Mouse (Mus musculus) liver, postnatal 0 days (tissue): ENCODE data around the gene Tm6sf1. TPM values are rescaled to one million over a fixed set of nuclear protein-coding genes. Genes with fewer than 3 reads are reported as not detected.
A peak's percentile ranks its signal among the peaks of the same experiment; 100 is the strongest.

Experiments used
- ATAC-seq: fragments of 200-750 bp; cut with Nextera tagmentation; 2 replicates; pipeline ENCODE4 v1.8.0; 2017; ENCODE audit warnings: mild to moderate bottlenecking, moderate library complexity
- DNase-seq: peaks from one replicate; pipeline ENCODE4 v3.0.0-alpha.2; 2016
- H3K27ac ChIP-seq: fragments of 300-500 bp; sonication (generic); 2 replicates; pipeline ENCODE4 v1.5.1; 2014; ENCODE audit warnings: antibody characterized with exemption, moderate library complexity, mild to moderate bottlenecking, low read depth
- H3K27me3 ChIP-seq: fragments of 300-500 bp; sonication (generic); 2 replicates; pipeline ENCODE4 v1.6.1; 2014; ENCODE audit warnings: low read length, control low read depth, mixed read lengths; ENCODE audit not compliant: insufficient read depth
- H3K36me3 ChIP-seq: fragments of 300-500 bp; sonication (generic); replicated peaks from 2 replicates; pipeline ENCODE4 v1.6.1; 2014; ENCODE audit warnings: mild to moderate bottlenecking, control low read depth, low read length, moderate library complexity, mixed read lengths; ENCODE audit not compliant: insufficient read depth
- H3K4me1 ChIP-seq: fragments of 300-500 bp; sonication (generic); 2 replicates; pipeline ENCODE4 v1.6.1; 2014; ENCODE audit warnings: antibody characterized with exemption, mild to moderate bottlenecking, control low read depth; ENCODE audit not compliant: insufficient read depth
- H3K4me2 ChIP-seq: fragments of 300-500 bp; sonication (generic); 2 replicates; pipeline ENCODE4 v1.6.1; 2014; ENCODE audit warnings: low read depth, mild to moderate bottlenecking, low read length, moderate library complexity, mixed read lengths
- H3K4me3 ChIP-seq: fragments of 300-500 bp; sonication (generic); 2 replicates; pipeline ENCODE4 v1.5.1; 2014; ENCODE audit warnings: low read depth, low read length
- H3K9ac ChIP-seq: fragments of 300-500 bp; sonication (generic); replicated peaks from 2 replicates; pipeline ENCODE4 v1.6.1; 2014; ENCODE audit warnings: mild to moderate bottlenecking, moderate library complexity
- H3K9me3 ChIP-seq: fragments of 300-500 bp; sonication (generic); 2 replicates; pipeline ENCODE4 v1.6.1; 2016; ENCODE audit warnings: mild to moderate bottlenecking, control low read depth, low read length, mixed read lengths
- CTCF ChIP-seq: sonication (generic); IDR thresholded peaks from 2 replicates; pipeline ENCODE4 v1.5.1; 2016; ENCODE audit warnings: antibody characterized with exemption, low read depth
- EP300 ChIP-seq: IDR thresholded peaks from 2 replicates; pipeline ENCODE4 v1.6.1; 2016; ENCODE audit warnings: antibody characterized with exemption, low read depth, mild to moderate bottlenecking
- WGBS: fragments of 180-500 bp; shearing (Covaris S2); extraction: QIAGEN DNeasy Blood & Tissue Kit; methylation state at CpG from one replicate; pipeline ENCODE4 v1.1.7; 2014; ENCODE audit not compliant: insufficient replicate concordance; 5-methylcytosine and 5-hydroxymethylcytosine counted together
- polyA plus RNA-seq: library from polyadenylated mRNA; unstranded; fragments of >200 nt; fragmentation: Nextera tagmentation; extraction: Ambion mirVana; gene quantifications from 2 replicates; pipeline ENCODE4 v1.2.1, GENCODE M21; 2015

The Tm6sf1 gene
- polyA plus RNA-seq, 1 experiment from 2014 or later: 8.7 TPM

GRCm38 (mm10) chr7:81847777-81848176 is 11.0 kb upstream of the Tm6sf1 start:
- Histone ChIP-seq H3K4me2 (no peak overlapping the region), H3K9ac (no peak overlapping the region), H3K9me3 (no peaks in the 10 kb centered on the region), H3K4me3 (no peak overlapping the region), H3K27ac (no peak overlapping the region), H3K27me3 (peaks cover 19% of the 10 kb centered on the region), H3K4me1 (peaks cover 12% of the 10 kb centered on the region; the same call in 1 of the 2 replicates), H3K36me3 (no peaks in the 10 kb centered on the region)
- DNase-seq (no peak), ATAC-seq (no peak)
- no peak for TF ChIP-seq EP300
- TF ChIP-seq CTCF: no peak
- 60% methylated on average over 4 of the region's 4 CpGs for WGBS

DNA sequence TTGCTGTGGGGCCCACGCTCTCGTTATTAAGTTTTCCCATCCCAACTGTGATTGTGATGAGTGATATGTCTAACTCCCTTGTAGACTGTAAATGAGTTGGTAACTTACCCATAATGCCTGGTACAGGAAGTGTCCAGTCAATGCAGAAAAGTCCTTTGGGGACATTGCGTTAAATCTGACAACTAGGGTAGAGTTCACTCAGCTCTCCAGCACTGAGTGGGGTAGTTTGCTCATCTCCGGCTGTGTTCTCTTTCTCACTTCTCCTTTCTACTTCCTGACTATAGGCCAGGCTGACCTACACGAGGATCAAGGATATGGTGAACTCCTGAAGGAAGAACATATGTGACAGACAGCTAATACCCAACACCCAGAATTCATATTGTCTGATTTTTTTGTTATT is 9.6 kb upstream of the Tm6sf1 start:
- no peak overlapping the region for H3K9ac ChIP-seq
- ATAC-seq (peak; percentile 82), DNase-seq (no peak)
- H3K27ac ChIP-seq: peak overlapping the region; percentile 50
- no peak for TF ChIP-seq CTCF
- TF ChIP-seq EP300: peak; percentile 23; the same call in 1 of the 2 replicates
- H3K4me3 ChIP-seq: no peak overlapping the region
- H3K36me3 ChIP-seq: no peaks in the 10 kb centered on the region
- peaks cover 12% of the 10 kb centered on the region; the same call in 1 of the 2 replicates for H3K4me1 ChIP-seq
- WGBS: 40% methylated on average over 5 of the region's 5 CpGs
- no peaks in the 10 kb centered on the region for H3K9me3 ChIP-seq
- peaks cover 19% of the 10 kb centered on the region for H3K27me3 ChIP-seq
- H3K4me2 ChIP-seq: no peak overlapping the region

GRCm38 (mm10) chr7:81849633-81850032 is 9.2 kb upstream of the Tm6sf1 start:
- Histone ChIP-seq H3K27ac (peak overlapping the region; percentile 50), H3K4me3 (no peak overlapping the region), H3K4me1 (peaks cover 16% of the 10 kb centered on the region; the same call in 1 of the 2 replicates), H3K27me3 (peaks cover 16% of the 10 kb centered on the region), H3K9me3 (no peaks in the 10 kb centered on the region), H3K4me2 (no peak overlapping the region; the same call in 1 of the 2 replicates), H3K9ac (no peak overlapping the region), H3K36me3 (no peaks in the 10 kb centered on the region)
- WGBS: 50% methylated on average over 7 of the region's 7 CpGs
- TF ChIP-seq EP300 (no peak; the same call in 1 of the 2 replicates), CTCF (peak; percentile 31)
- DNase-seq (no peak), ATAC-seq (peak; percentile 50)

GRCm38 (mm10) chr7:81850171-81850570 is 8.6 kb upstream of the Tm6sf1 start:
- Histone ChIP-seq H3K36me3 (no peaks in the 10 kb centered on the region), H3K4me3 (no peak overlapping the region), H3K27ac (peak overlapping the region; percentile 50), H3K9ac (no peak overlapping the region), H3K9me3 (no peaks in the 10 kb centered on the region), H3K27me3 (peaks cover 14% of the 10 kb centered on the region), H3K4me2 (no peak overlapping the region), H3K4me1 (peaks cover 16% of the 10 kb centered on the region; the same call in 1 of the 2 replicates)
- no peak for ATAC-seq
- 68% methylated on average over 6 of the region's 6 CpGs for WGBS
- no peak for DNase-seq
- TF ChIP-seq CTCF (no peak), EP300 (no peak)

DNA sequence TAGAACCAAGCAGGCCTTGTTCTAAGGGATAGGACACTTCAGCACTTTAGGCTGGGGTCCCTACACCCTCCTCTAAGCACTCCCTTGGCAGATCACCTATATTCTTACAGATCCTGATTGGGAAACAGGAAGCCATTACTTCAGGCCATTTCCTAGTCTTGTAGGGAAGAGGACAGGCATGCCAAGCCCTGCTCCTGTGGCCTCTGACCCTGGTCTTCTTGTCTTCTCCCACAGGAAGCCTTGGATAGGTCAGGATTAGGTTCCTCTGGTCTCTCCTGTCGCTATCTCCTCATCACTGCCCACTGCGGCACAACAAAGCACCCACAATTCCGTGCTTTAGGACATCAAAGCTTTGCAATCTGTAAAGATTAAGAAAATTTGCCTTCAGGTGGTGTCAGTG is 7.1 kb upstream of the Tm6sf1 start:
- Histone ChIP-seq H3K36me3 (no peaks in the 10 kb centered on the region), H3K9me3 (no peaks in the 10 kb centered on the region), H3K4me1 (peaks cover 16% of the 10 kb centered on the region), H3K4me3 (no peak overlapping the region), H3K4me2 (no peak overlapping the region), H3K27me3 (peaks cover 20% of the 10 kb centered on the region; the same call in 1 of the 2 replicates), H3K9ac (no peak overlapping the region), H3K27ac (no peak overlapping the region)
- TF ChIP-seq CTCF: no peak
- WGBS: 52% methylated on average over 3 of the region's 3 CpGs
- no peak for ATAC-seq
- DNase-seq: no peak

- Histone ChIP-seq H3K27ac (peak overlapping the region; percentile 41), H3K9ac (no peak overlapping the region), H3K36me3 (no peaks in the 10 kb centered on the region), H3K4me1 (peaks cover 16% of the 10 kb centered on the region), H3K4me2 (peak overlapping the region; percentile 47), H3K9me3 (no peaks in the 10 kb centered on the region), H3K4me3 (0 out of 2 replicates have a peak overlapping the region, but pooled peaks have one; percentile 2), H3K27me3 (peaks cover 33% of the 10 kb centered on the region)
- peak; percentile 71 for ATAC-seq
- TF ChIP-seq EP300 (0 out of 2 replicates have a peak, but pooled peaks have one; percentile 4), CTCF (no peak)
- DNase-seq: no peak
- WGBS: 30% methylated on average over 8 of the region's 8 CpGs
Observed at GRCm38 (mm10) chr7:81854568-81855307, 4.1 kb upstream of the Tm6sf1 start.
